Mouse (Mus musculus) intestine, embryonic 16.5 days (tissue): ENCODE measurements around the gene Glrb. TPM values are rescaled to one million over a fixed set of nuclear protein-coding genes. Genes with fewer than 3 reads are reported as not detected.

Experiments used
- ATAC-seq: fragments of 200-750 bp; cut with Nextera tagmentation; 2 replicates; pipeline ENCODE4 v1.8.0; 2017; ENCODE audit warnings: moderate TSS enrichment, moderate library complexity
- H3K27ac ChIP-seq: fragments of 300-500 bp; sonication (generic); 2 replicates; pipeline ENCODE4 v1.5.1; 2014; ENCODE audit warnings: mild to moderate bottlenecking, low read length
- H3K27me3 ChIP-seq: fragments of 300-500 bp; sonication (generic); replicated peaks from 2 replicates; pipeline ENCODE4 v1.6.1; 2014; ENCODE audit warnings: low read length, control low read depth, mixed read lengths; ENCODE audit not compliant: control insufficient read depth, insufficient read depth
- H3K36me3 ChIP-seq: fragments of 300-500 bp; sonication (generic); 2 replicates; pipeline ENCODE4 v1.6.1; 2014; ENCODE audit warnings: low read length, control low read depth; ENCODE audit not compliant: control insufficient read depth, insufficient read depth
- H3K4me1 ChIP-seq: fragments of 300-500 bp; sonication (generic); 2 replicates; pipeline ENCODE4 v1.6.1; 2014; ENCODE audit warnings: low read length, control low read depth, mixed read lengths; ENCODE audit not compliant: control insufficient read depth, insufficient read depth
- H3K4me2 ChIP-seq: fragments of 300-500 bp; sonication (generic); 2 replicates; pipeline ENCODE4 v1.6.1; 2014; ENCODE audit warnings: low read depth, low read length, control low read depth
- H3K4me3 ChIP-seq: fragments of 300-500 bp; sonication (generic); 2 replicates; pipeline ENCODE4 v1.5.1; 2014; ENCODE audit warnings: mild to moderate bottlenecking, low read length
- H3K9ac ChIP-seq: fragments of 300-500 bp; sonication (generic); 2 replicates; pipeline ENCODE4 v1.6.1; 2014; ENCODE audit warnings: low read depth, low read length
- H3K9me3 ChIP-seq: fragments of 300-500 bp; sonication (generic); 2 replicates; pipeline ENCODE4 v1.6.1; 2016; ENCODE audit warnings: low read length, control low read depth; ENCODE audit not compliant: control insufficient read depth
- WGBS: fragments of 180-500 bp; shearing (Covaris S2); extraction: QIAGEN DNeasy Blood & Tissue Kit; methylation state at CpG from one replicate; pipeline ENCODE4 v1.1.7; 2014; 5-methylcytosine and 5-hydroxymethylcytosine counted together
- polyA plus RNA-seq: library from polyadenylated mRNA; unstranded; fragments of >200 nt; fragmentation: Nextera tagmentation; extraction: Ambion mirVana; gene quantifications from 2 replicates; pipeline ENCODE4 v1.2.1, GENCODE M21; 2015

Gene Glrb
- polyA plus RNA-seq, 1 experiment from 2014 or later, result 2.3 TPM

GRCm38 (mm10) chr3:80883601-80884000, 29.9 kb downstream of the Glrb start:
- Histone ChIP-seq H3K4me1 (no peaks in the 10 kb centered on the region), H3K36me3 (no peaks in the 10 kb centered on the region), H3K9ac (no peak overlapping the region), H3K9me3 (no peaks in the 10 kb centered on the region), H3K27me3 (no peaks in the 10 kb centered on the region), H3K27ac (no peak overlapping the region), H3K4me2 (no peak overlapping the region), H3K4me3 (no peak overlapping the region)
- no peak for ATAC-seq
- WGBS, result 41% methylated on average over 6 of the region's 6 CpGs

GRCm38 (mm10) chr3:80880660-80881293, 32.7 kb downstream of the Glrb start:
- Histone ChIP-seq H3K9me3 (no peaks in the 10 kb centered on the region), H3K27ac (no peak overlapping the region), H3K36me3 (no peaks in the 10 kb centered on the region), H3K27me3 (no peaks in the 10 kb centered on the region), H3K9ac (no peak overlapping the region), H3K4me2 (no peak overlapping the region), H3K4me3 (no peak overlapping the region), H3K4me1 (no peaks in the 10 kb centered on the region)
- ATAC-seq, result no peak
- 89% methylated on average over 6 of the region's 6 CpGs for WGBS

GRCm38 (mm10) chr3:80878571-80878970, 34.9 kb downstream of the Glrb start:
- H3K36me3 ChIP-seq, result no peaks in the 10 kb centered on the region
- H3K4me3 ChIP-seq, result no peak overlapping the region
- ATAC-seq, result no peak
- no peak overlapping the region for H3K9ac ChIP-seq
- H3K4me2 ChIP-seq, result no peak overlapping the region
- no peaks in the 10 kb centered on the region for H3K27me3 ChIP-seq
- no peak overlapping the region for H3K27ac ChIP-seq
- H3K4me1 ChIP-seq, result no peaks in the 10 kb centered on the region
- H3K9me3 ChIP-seq, result no peaks in the 10 kb centered on the region
- WGBS, result 42% methylated on average over 5 of the region's 5 CpGs

GRCm38 (mm10) chr3:80874690-80875353, 38.6 kb downstream of the Glrb start:
- Histone ChIP-seq H3K4me3 (no peak overlapping the region), H3K27me3 (no peaks in the 10 kb centered on the region), H3K9ac (no peak overlapping the region), H3K9me3 (no peaks in the 10 kb centered on the region), H3K36me3 (no peaks in the 10 kb centered on the region), H3K4me1 (no peaks in the 10 kb centered on the region), H3K27ac (no peak overlapping the region), H3K4me2 (no peak overlapping the region)
- WGBS, result 85% methylated on average over 7 of the region's 7 CpGs
- no peak for ATAC-seq

- no peak overlapping the region for H3K4me3 ChIP-seq
- no peak overlapping the region for H3K4me2 ChIP-seq
- no peaks in the 10 kb centered on the region for H3K4me1 ChIP-seq
- H3K9ac ChIP-seq, result no peak overlapping the region
- no peak for ATAC-seq
- no peaks in the 10 kb centered on the region for H3K27me3 ChIP-seq
- 55% methylated on average over 5 of the region's 5 CpGs for WGBS
- no peak overlapping the region for H3K27ac ChIP-seq
- H3K9me3 ChIP-seq, result no peaks in the 10 kb centered on the region
- no peaks in the 10 kb centered on the region for H3K36me3 ChIP-seq
Measured at GRCm38 (mm10) chr3:80874081-80874480, 39.4 kb downstream of the Glrb start.

- WGBS, result 91% methylated on average over 1 of the region's 1 CpGs
- Histone ChIP-seq H3K4me2 (no peak overlapping the region), H3K36me3 (no peaks in the 10 kb centered on the region), H3K9ac (no peak overlapping the region), H3K9me3 (no peaks in the 10 kb centered on the region), H3K4me3 (no peak overlapping the region), H3K4me1 (no peaks in the 10 kb centered on the region), H3K27ac (no peak overlapping the region), H3K27me3 (no peaks in the 10 kb centered on the region)
- no peak for ATAC-seq
Measured at GRCm38 (mm10) chr3:80871472-80872171, 41.8 kb downstream of the Glrb start.

GRCm38 (mm10) chr3:80867328-80867727, 46.1 kb downstream of the Glrb start:
- no peak overlapping the region for H3K4me3 ChIP-seq
- H3K36me3 ChIP-seq, result no peaks in the 10 kb centered on the region
- H3K4me2 ChIP-seq, result no peak overlapping the region
- no peaks in the 10 kb centered on the region for H3K27me3 ChIP-seq
- H3K27ac ChIP-seq, result no peak overlapping the region
- no peak for ATAC-seq
- H3K9me3 ChIP-seq, result no peaks in the 10 kb centered on the region
- no peak overlapping the region for H3K9ac ChIP-seq
- WGBS, result 79% methylated on average over 3 of the region's 3 CpGs
- H3K4me1 ChIP-seq, result no peaks in the 10 kb centered on the region

- H3K4me2 ChIP-seq, result no peak overlapping the region
- no peaks in the 10 kb centered on the region for H3K4me1 ChIP-seq
- WGBS, result 66% methylated on average over 3 of the region's 3 CpGs
- H3K9ac ChIP-seq, result no peak overlapping the region
- H3K4me3 ChIP-seq, result no peak overlapping the region
- H3K27me3 ChIP-seq, result no peaks in the 10 kb centered on the region
- H3K27ac ChIP-seq, result no peak overlapping the region
- H3K36me3 ChIP-seq, result no peaks in the 10 kb centered on the region
- no peaks in the 10 kb centered on the region for H3K9me3 ChIP-seq
- ATAC-seq, result no peak
Measured at GRCm38 (mm10) chr3:80852912-80853507, 60.5 kb downstream of the Glrb start.

GRCm38 (mm10) chr3:80850947-80851346, 62.5 kb downstream of the Glrb start:
- ATAC-seq, result no peak
- no peak overlapping the region for H3K4me3 ChIP-seq
- 80% methylated on average over 10 of the region's 10 CpGs for WGBS
- no peaks in the 10 kb centered on the region for H3K27me3 ChIP-seq
- H3K36me3 ChIP-seq, result no peaks in the 10 kb centered on the region
- H3K27ac ChIP-seq, result no peak overlapping the region
- H3K9ac ChIP-seq, result no peak overlapping the region
- no peaks in the 10 kb centered on the region for H3K4me1 ChIP-seq
- H3K4me2 ChIP-seq, result no peak overlapping the region
- H3K9me3 ChIP-seq, result no peaks in the 10 kb centered on the region
